Mouse (Mus musculus) liver, adult 2 months (tissue): Measurements from ENCODE around the gene Phf5a. TPM values are rescaled to one million over a fixed set of nuclear protein-coding genes. Genes with fewer than 3 reads are reported as not detected.

ENCODE experiments used
- DNase-seq: peaks from one replicate; pipeline ENCODE4 v3.0.0-alpha.2; 2011; ENCODE audit warnings: low read depth, low spot score; ENCODE audit errors: extremely low read depth
- H3K27ac ChIP-seq: fragments of 200-500 bp; replicated peaks from 2 replicates; pipeline ENCODE4 v1.5.1; 2012; ENCODE audit warnings: low read depth, mild to moderate bottlenecking, control low read depth, inconsistent platforms, low read length; ENCODE audit not compliant: insufficient read depth
- H3K27me3 ChIP-seq: fragments of 200-500 bp; 2 replicates; pipeline ENCODE4 v1.6.1; 2012; ENCODE audit warnings: mild to moderate bottlenecking, moderate library complexity, low read length, inconsistent platforms; ENCODE audit not compliant: control insufficient read depth, insufficient read depth
- H3K36me3 ChIP-seq: fragments of 200-500 bp; 2 replicates; pipeline ENCODE4 v1.6.1; 2012; ENCODE audit warnings: low read length, inconsistent platforms; ENCODE audit not compliant: control insufficient read depth, insufficient read depth
- H3K4me1 ChIP-seq: fragments of 200-500 bp; 2 replicates; pipeline ENCODE4 v1.6.1; 2011; ENCODE audit warnings: low read length; ENCODE audit not compliant: control insufficient read depth, insufficient read depth
- H3K4me3 ChIP-seq: fragments of 200-500 bp; 2 replicates; pipeline ENCODE4 v1.5.1; 2011; ENCODE audit warnings: low read depth, mild to moderate bottlenecking, control low read depth, low read length, moderate library complexity; ENCODE audit not compliant: insufficient read depth
- H3K79me2 ChIP-seq: fragments of 200-500 bp; 2 replicates; pipeline ENCODE4 v1.6.1; 2012; ENCODE audit warnings: inconsistent platforms, mild to moderate bottlenecking, low read length, moderate library complexity; ENCODE audit not compliant: control insufficient read depth, insufficient read depth
- H3K9ac ChIP-seq: fragments of 200-500 bp; 2 replicates; pipeline ENCODE4 v1.6.1; 2012; ENCODE audit warnings: low read depth, mild to moderate bottlenecking, control low read depth, inconsistent platforms, low read length
- CTCF ChIP-seq: fragments of 200-500 bp; IDR thresholded peaks from 2 replicates; pipeline ENCODE4 v1.5.1; 2011; ENCODE audit warnings: low read depth, low read length, control low read depth
- POLR2A ChIP-seq: fragments of 200-500 bp; IDR thresholded peaks from 2 replicates; pipeline ENCODE4 v1.6.1; 2011; ENCODE audit warnings: low read length, control low read depth; ENCODE audit not compliant: insufficient read depth; ENCODE audit errors: extremely low read depth
- WGBS: fragments of 180-500 bp; shearing (Covaris S2); methylation state at CpG from one replicate; pipeline ENCODE4 v1.1.7; 2018; 5-methylcytosine and 5-hydroxymethylcytosine counted together
- polyA plus RNA-seq: library from polyadenylated mRNA; depleted of rRNA; stranded (reverse); fragments of >200 nt; gene quantifications from 2 replicates; pipeline ENCODE4 v1.2.3, GENCODE M21; 2012
- total RNA-seq: library from RNA; depleted of rRNA; stranded (reverse); fragments of >200 nt; gene quantifications from 2 replicates; pipeline ENCODE4 v1.2.3, GENCODE M21; 2014

Phf5a gene
- total and polyA plus RNA-seq, 2 experiments = 12.3 to 28.7 TPM

DNA sequence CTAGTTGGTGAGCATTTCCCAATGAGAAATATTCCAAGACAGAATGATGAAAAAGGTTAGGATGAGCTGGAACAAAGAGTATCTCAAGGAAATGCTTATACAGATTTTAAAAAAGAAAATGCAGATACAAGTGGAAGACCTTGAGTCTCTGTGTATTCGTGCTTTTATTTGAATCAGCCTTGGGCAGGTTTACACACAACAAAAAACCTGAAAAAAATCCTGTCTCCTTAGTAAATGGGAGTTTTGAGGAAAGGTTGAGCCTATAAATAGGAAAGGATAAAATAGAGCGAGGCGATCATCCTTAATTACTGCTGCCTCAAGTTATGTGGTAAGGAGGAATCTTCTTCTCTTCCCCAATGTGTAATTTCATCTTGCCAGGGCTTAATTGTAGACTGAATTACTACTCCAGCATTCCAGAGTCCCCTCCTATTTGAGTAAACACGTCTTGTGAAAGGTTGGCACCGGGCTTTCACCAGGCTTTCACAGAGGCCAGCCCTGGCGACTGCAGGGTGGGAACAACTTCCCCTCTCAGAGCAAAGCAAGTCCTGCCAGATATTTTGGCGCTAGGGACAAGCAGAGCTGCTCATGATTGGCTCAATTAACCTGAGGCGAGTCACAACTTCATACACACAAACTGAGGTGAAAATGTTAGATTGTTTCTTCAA, 11.1 kb downstream of the Phf5a start:
- peak; percentile 91 for DNase-seq
- WGBS = 16% methylated on average over 8 of the region's 8 CpGs
- no peaks in the 10 kb centered on the region for H3K4me1 ChIP-seq
- peaks cover 11% of the 10 kb centered on the region for H3K36me3 ChIP-seq
- peak overlapping the region; percentile 16 for H3K9ac ChIP-seq
- H3K27me3 ChIP-seq = no peaks in the 10 kb centered on the region
- no peak for TF ChIP-seq POLR2A
- TF ChIP-seq CTCF = no peak
- peak overlapping the region; percentile 50 for H3K27ac ChIP-seq
- H3K79me2 ChIP-seq = peaks cover 16% of the 10 kb centered on the region
- H3K4me3 ChIP-seq = no peak overlapping the region

DNA sequence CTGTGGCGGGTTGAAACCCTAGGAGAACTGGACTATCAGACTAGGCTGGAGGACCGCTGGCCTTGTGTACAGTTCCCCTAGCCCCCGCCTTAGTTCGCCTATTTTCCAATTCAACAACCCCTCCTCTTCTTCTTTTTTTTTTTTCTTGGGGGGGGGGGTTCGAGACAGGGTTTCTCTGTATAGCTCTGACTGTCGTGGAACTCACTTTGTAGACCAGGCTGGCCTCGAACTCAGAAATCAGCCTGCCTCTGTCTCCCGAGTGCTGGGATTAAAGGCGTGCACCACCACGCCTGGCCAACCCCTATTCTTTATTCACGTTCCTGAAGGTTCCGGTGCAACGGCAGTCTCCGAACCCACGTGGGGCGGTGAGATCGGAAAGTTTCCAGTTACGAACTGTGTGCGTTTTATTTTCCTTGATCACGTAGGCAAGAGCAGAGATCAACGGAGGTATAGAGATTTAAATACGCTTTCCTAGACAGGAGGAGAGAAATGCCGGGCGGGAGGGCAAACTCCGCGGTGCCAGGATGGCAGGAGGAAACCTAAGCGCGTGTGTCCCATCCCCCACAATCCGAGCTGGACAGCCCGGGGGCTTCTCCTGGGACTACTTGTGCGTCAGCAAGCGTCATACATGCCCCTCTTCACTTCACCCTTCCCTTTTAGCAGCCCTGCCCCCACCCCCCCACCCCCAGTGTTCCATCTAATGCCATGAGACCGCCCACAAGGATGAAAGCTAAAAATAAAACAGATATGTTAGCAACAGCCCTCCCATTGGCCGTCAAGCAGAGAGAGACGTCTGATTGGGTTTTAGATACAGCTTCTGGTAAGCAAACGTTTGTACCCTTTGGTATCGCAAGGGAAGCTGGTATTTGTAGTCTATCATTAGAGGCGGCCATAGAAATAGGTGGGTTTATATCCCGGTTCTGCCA, 12.1 kb downstream of the Phf5a start:
- under 1% methylated on average over 39 of the region's 39 CpGs for WGBS
- peaks cover 2% of the 10 kb centered on the region; the same call in 1 of the 2 replicates for H3K36me3 ChIP-seq
- H3K79me2 ChIP-seq = peaks cover 20% of the 10 kb centered on the region
- H3K27me3 ChIP-seq = no peaks in the 10 kb centered on the region
- H3K4me3 ChIP-seq = peak overlapping the region; percentile 90
- H3K27ac ChIP-seq = peak overlapping the region; percentile 97
- H3K4me1 ChIP-seq = peaks cover 4% of the 10 kb centered on the region
- peak; percentile 98 for DNase-seq
- peak overlapping the region; percentile 89 for H3K9ac ChIP-seq
- TF ChIP-seq POLR2A (0 out of 2 replicates have a peak, but pooled peaks have one; percentile 14), CTCF (no peak)

DNA sequence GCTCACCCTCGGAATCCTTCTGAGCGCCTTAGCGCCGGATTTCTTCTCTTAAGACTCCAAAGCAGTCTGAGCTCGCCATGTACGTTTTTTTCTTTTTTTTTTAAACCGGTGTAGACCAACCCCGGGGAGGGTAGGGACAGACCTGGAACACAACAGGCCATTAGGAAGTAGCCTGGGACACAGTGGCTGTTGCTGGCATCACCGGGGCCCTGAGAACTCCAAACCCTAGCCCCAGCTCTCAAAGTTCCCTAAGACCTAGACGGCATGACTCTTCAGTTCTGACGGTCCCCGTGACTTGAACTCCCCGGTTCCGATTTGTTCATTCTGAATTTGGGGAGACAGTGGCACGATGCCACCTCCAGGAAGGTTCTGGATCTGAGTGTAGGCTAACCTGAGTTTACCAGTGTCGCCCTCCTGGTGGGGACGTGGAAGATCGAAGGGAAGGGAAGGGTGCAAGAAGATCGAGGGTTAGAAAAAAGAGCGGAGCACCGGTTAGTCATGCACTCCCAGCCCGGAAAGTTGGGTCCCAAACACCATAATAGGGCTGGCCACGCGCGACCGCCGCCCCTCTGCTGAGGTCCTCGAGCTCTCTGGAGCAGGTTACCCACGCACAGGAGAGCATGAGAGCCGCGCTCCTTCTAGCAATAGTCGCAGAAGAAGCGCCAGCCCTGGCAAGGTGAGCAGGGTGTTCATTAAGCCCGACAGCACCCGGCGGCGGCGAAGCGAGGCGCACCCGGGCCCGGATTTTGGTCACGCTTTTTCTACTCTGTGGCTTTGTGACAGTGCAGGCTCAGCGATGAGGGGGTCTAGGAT, 13.0 kb downstream of the Phf5a start, which contains the start of gene Tob2:
Gene Tob2, minus strand, starts transcription at position 280 of the 813 bp plus-strand sequence.
- Histone ChIP-seq H3K27me3 (no peaks in the 10 kb centered on the region), H3K9ac (peak within 1 kb of the TSS; percentile 97), H3K4me1 (peaks cover 4% of the 10 kb centered on the region), H3K4me3 (peak within 1 kb of the TSS; percentile 90), H3K79me2 (peaks cover 20% of the 10 kb centered on the region), H3K27ac (peak within 1 kb of the TSS; percentile 97), H3K36me3 (no peaks in the 10 kb centered on the region; the same call in 1 of the 2 replicates)
- DNase-seq = peak; percentile 72
- TF ChIP-seq CTCF = no peak
- TF ChIP-seq POLR2A = 0 out of 2 replicates have a peak, but pooled peaks have one; percentile 9
- WGBS = under 1% methylated on average over 44 of the region's 44 CpGs

DNA sequence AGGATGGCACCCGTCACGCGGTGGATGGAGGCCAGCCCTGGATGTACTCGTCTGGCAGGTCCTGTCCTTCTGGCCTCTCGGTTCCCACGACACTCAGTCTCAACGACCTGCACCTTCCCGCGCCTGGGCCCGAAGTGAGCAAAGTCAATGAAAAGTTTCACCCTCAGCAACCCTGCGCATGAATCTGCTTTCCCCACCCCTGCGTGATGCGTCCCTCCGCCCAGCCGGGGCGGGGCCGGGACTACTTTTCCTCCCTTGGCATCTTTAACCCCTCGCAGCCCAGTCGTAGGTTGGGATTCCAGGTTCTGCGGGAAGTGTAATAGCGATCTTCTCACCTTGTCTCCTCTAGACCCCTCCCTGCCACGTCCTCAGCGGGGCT, 13.6 kb downstream of the Phf5a start:
- Histone ChIP-seq H3K27ac (peak overlapping the region; percentile 97), H3K4me1 (peaks cover 8% of the 10 kb centered on the region), H3K79me2 (peaks cover 20% of the 10 kb centered on the region), H3K27me3 (no peaks in the 10 kb centered on the region), H3K36me3 (no peaks in the 10 kb centered on the region; the same call in 1 of the 2 replicates), H3K9ac (peak overlapping the region; percentile 97), H3K4me3 (peak overlapping the region; percentile 90)
- WGBS = under 1% methylated on average over 23 of the region's 23 CpGs
- peak; percentile 90 for DNase-seq
- TF ChIP-seq POLR2A = peak; percentile 100
- no peak for TF ChIP-seq CTCF

DNA sequence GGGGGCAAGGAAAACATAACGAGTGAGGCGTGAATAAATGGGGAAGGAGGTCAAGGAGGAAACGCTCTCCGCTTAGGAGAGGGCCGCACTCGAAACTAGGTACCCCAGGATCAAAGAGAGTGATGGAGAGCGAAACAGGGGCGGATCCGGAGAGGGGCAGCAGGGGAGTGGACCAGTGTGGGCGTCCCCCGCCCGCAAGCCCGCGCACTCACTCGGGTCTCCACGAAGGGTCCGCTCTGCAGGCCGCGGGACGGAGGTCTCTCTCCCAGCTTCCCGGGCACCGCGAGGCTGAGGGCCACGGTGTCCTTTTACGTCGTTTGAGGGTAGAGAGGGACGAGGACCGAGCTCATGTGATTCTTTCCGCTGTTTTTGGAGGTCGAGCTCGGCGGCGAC, 14.0 kb downstream of the Phf5a start:
- peaks cover 22% of the 10 kb centered on the region for H3K79me2 ChIP-seq
- no peaks in the 10 kb centered on the region; the same call in 1 of the 2 replicates for H3K36me3 ChIP-seq
- TF ChIP-seq POLR2A (no peak), CTCF (no peak)
- no peaks in the 10 kb centered on the region for H3K27me3 ChIP-seq
- H3K4me1 ChIP-seq = peaks cover 10% of the 10 kb centered on the region
- peak overlapping the region; percentile 95 for H3K27ac ChIP-seq
- peak overlapping the region; percentile 97 for H3K9ac ChIP-seq
- no peak for DNase-seq
- H3K4me3 ChIP-seq = peak overlapping the region; percentile 90
- 0% methylated on average over 33 of the region's 33 CpGs for WGBS
